Mouse (Mus musculus) brain, adult 2 months (tissue): ENCODE measurements around the gene Rrp1b.

Experiments
- DNase-seq: peaks from one replicate; pipeline ENCODE4 v3.0.0; 2011; ENCODE audit warnings: low read depth, low spot score

Rrp1b gene

GRCm38 (mm10) chr17:32035609-32036508 lies at the start of gene Rrp1b, which contains the start of gene Hsf2bp:
Gene Rrp1b, plus strand, starts transcription at chr17:32036100.
Gene Hsf2bp, minus strand, starts transcription at chr17:32036349.
- peak; percentile 92 for DNase-seq

DNA sequence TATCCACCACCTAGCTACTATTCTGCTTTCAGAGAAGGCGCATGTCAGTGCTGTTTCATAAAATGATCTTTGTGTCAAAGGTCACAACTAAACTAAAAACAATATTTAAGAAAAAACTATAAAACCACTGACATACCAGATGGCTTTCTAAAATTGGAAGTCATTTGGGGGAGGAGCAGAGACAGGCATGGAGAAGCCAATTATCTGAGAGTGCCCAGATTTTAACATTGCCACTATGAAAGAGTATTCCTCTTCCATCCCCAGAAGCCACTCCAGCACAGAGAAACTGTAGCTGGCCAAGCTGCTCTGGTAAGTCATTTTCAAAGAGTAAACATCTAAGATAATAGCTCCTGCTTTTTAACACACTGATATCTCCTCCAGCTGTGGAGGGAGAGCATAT lies 49.0 kb upstream of the Rrp1b start:
- no peak for DNase-seq

GRCm38 (mm10) chr17:31989035-31989434 lies 46.9 kb upstream of the Rrp1b start:
- DNase-seq: no peak

- no peak for DNase-seq
These were observed 43.9 kb upstream of the Rrp1b start for GRCm38 (mm10) chr17:31992004-31992403.

DNA sequence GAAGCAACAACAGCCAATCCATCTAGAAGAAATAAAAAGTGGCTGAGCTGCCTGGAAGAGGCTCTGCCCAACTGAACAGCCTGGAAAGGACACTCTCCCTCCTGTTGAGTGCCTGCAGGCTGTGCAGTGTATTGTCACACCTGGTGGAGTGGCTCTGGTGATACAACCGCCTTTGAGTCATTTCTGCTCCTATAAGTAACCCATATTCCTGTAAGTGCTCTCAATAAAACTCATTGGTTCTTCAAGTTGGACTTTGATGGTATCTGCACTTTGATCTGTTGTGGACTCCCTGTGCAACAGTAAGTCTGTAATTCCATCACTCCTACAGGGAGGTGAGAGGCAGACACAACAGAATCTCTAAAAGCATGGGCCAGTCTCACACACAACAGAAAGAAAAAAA lies 42.5 kb upstream of the Rrp1b start:
- no peak for DNase-seq

DNA sequence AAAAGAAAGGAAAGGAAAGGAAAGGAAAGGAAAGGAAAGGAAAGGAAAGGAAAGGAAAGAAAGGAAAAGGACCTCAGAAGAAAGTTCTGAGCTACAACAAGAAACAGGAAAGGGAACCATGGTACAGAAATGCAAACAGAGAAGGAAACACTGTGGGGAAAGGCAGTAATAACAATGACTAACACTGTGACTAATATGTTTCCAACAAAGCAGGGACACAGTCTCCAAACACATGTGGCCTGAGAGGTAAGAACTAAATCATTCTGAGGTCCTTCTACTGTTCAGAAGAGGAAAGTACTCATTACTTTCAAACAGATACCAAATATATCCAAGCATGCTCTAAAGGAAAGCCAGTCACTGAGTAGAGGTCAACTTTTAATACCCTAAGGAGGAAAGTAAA lies 41.8 kb upstream of the Rrp1b start:
- no peak for DNase-seq

DNA sequence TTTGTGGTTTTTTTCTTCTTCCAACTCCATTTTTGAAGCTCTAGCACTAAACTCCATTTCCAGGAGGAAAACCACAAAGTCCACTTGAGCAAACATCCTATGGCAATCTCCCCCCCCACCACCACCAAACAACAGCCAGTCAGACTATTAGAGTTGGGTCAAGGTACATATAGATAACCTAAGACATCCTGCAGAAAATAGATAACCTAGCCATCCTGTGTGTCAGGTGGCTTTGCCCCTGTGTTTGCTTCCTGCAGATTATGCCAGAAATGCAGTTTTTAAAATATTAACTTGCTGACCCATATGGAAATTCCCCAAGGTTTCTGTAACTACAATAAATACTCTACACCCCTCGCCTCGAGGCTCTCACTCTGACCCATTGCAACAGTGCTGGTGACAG lies 40.1 kb upstream of the Rrp1b start:
- DNase-seq: no peak

DNA sequence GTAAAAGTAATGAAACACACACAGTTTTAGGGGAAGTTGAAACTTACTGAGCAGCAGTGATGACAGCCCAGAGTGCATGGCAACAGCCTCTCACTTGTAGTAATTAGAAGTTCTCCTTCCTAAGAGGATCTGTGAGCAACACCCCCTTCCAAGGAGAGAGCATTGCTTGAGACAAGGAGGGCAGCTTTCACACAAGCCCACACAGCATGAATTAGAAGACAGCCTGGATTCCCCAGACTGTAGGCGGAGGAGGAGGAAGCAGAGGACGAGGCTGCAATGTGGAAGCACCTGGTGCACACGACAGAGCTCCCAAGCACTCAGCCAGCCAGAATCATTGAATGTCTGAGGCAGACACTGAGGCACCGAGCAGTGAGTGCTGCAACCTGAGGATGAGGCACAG lies 39.6 kb upstream of the Rrp1b start:
- DNase-seq: peak; percentile 70

- no peak for DNase-seq
These were observed 37.5 kb upstream of the Rrp1b start for GRCm38 (mm10) chr17:31998351-31998750.

GRCm38 (mm10) chr17:32003251-32003650 lies 32.6 kb upstream of the Rrp1b start:
- DNase-seq: peak; percentile 19

DNA sequence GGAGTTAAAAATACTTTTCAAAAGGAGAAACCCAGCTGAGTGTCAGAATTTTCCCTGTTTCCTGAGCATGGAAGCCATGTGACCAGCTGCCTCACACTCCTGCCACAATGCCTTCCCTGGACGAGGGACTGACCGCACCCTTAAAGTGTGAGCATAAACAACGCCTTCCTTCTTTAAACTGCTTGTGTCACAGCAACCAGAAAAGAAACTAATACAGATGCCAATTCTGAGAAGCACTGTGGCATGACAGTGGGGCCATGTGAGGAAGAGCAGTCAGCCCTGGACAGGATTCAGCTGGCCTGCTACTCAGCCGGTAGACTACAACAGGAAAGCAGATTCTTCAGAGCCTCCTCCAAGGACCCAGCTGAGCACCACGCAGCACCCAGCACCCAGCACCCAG lies 29.1 kb upstream of the Rrp1b start:
- no peak for DNase-seq

GRCm38 (mm10) chr17:32011694-32012093 lies 24.2 kb upstream of the Rrp1b start:
- DNase-seq: no peak

GRCm38 (mm10) chr17:32012254-32012653 lies 23.6 kb upstream of the Rrp1b start:
- no peak for DNase-seq

DNA sequence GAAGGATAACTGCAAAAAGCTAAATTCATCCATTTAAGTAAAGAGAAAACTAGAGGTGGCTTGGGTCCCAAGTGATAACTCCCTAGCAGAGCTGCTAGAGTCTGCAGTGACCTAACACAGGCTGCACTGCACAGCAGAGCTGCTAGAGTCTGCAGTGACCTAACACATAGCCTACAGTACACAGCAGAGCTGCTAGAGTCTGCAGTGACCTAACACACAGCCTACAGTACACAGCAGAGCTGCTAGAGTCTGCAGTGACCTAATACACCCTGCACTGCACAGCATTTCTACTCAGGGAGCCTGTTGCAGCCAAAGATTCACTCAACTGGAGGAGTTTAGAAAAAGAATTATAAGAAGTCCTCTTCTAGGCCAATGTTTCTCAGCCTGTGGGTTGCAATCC lies 22.2 kb upstream of the Rrp1b start:
- no peak for DNase-seq

GRCm38 (mm10) chr17:32016481-32016880 lies 19.4 kb upstream of the Rrp1b start:
- no peak for DNase-seq

DNA sequence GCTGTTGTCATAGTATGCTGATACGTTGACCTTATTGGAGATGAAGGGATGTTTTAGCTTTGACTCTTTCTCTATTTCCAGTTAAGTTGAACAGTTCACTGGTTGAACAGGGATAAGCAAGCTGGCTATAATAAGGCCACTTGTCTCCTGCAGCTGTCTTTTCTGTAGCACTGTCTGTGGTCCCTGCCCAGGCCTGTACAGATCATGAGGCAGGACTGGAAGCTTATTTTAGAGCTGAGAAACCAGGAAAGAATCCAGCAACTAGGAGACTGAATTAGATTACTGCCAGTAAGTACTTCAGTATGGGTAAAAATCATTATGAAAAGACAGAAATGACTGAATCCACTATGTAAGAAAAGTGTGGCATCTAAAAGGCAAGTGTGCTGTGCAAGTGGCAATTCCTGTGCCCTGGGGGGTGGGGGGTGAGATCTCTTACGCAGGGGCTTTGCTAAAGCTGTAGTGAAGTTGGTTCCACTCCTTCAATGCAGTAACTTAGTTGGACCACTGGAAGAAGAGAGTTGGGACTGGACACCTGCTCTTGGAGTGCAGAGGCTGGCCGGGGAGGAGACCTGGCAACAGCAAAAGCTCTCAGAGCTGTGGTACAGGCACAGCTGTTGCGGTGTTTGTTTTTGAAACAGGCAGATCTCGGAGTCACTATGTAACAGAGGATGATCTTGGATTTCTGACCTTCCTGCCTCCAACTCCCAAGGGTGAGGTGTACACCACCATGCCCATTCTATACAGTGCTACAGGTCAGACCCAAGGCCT lies 17.6 kb upstream of the Rrp1b start:
- DNase-seq: peak; percentile 54

DNA sequence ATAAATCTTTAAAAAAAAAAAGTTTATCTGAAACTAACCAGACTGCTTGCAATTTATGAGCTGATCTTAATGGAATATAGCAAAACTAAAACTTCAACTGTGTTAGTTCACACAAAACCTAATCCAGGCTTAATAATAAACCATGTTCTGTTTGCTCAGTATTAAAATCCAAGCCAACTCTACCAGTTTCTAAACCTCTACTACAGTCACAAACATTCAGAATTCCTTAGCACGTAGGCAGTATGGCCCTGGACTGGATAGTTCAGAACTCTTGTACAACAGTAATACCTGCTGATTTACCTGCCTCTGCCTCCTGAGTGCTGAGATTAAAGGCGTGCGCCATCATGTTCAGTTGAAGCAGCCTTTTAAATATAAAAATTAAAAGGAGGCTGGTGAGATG lies 13.9 kb upstream of the Rrp1b start:
- no peak for DNase-seq

DNA sequence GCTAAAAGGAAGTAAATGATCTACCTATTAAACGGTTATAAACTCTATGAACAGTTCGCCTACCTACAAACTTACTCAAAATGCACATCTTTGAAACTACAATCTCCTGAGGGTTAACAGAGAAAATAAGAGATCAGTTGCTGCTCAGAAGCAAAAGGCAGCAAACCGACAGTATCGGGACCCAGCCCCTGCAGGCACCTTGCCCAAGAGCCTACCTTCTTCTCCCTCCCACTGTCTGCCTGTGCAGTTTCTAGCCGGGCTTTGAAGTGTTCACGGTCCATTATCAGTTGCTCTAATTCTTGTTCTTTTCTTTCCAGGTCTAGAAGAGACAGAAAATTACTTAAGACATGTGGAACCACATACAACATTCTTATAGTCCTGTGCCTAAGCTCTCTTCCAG lies 13.3 kb upstream of the Rrp1b start:
- DNase-seq: no peak

DNA sequence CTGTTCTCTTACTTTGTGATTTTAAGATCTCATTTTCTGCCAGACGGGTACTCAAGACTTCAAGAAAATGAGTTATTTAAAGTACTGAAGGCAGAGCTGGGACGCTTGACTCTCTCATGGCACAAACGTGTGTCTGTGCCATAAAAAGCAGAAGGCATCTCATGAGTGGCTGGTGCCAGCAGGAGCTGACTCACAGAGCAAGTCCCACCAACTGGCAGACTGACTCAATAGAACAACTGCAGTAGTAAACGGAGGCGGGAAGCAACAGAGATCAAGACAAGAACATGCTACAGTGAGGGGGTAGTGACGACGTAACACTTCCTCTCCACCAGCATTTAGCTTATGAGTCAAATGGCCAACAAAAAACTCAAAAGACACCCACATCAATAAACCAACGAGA lies 12.8 kb upstream of the Rrp1b start:
- DNase-seq: peak; percentile 95

- DNase-seq: no peak
These were observed 11.2 kb upstream of the Rrp1b start for GRCm38 (mm10) chr17:32024671-32025073.

DNA sequence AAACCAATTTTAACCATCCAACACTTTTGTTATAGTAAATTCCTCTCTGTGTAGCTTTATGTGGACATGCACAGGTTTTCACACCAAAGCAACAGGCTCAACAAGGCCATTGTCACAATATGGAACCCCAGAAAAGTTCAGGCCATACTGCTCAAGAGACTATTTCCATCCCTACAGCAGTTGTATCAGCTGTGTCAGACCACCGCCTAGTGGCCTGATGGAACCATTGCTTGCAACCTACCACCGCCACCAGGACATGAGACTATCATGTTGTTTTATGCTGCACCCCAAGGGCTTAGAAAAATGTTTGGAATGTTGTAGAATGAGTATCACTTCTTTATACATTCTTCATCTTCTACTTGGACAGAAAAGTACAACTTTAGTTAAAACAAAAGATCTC lies 10.5 kb upstream of the Rrp1b start:
- DNase-seq: peak; percentile 81

DNA sequence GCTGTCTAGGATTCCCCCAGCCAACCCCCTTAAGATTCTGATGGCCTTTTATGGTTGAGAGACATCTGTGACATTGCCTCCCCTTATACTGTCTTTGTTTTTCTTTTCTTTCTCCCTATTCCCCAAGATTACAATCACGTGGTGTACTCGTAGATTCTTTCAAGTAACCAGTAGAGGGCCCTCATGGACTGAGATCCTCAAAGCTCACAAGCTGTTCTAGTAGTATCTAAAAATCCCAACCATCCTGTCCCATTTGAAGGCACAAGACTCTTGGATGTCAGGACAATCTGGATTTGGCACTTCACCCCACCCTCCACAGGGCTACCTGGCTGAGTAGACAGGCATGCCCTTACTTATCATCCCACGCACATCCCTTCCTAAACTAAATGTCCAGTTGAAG lies 8.2 kb upstream of the Rrp1b start:
- peak; percentile 83 for DNase-seq

DNA sequence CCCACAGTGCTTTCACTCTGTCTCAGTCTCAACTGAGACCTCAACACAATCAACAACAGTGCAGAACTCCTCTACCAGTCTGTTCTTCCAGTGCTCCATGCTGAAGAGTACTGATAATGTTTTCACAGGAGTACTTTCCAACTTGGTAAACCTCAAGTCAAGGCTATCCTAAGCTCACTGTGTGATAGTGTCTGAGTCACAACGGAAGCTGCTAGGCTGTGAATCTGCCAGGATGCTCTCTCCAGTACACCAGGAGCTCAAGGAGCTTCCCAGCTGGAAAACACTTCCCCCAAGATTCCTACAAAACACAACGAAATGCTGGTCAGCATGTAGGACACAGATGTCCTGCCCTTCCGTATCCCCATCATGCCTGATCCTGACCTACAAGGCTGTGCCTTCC lies 7.6 kb upstream of the Rrp1b start:
- no peak for DNase-seq
